Mouse (Mus musculus) adipose tissue, adult 10 weeks (tissue): ENCODE results near the gene Zfp804a. TPM values are rescaled to one million over a fixed set of nuclear protein-coding genes. Genes with fewer than 3 reads are reported as not detected.

ENCODE experiments used
- polyA plus RNA-seq: library from polyadenylated mRNA; stranded (reverse); fragments of 350-450 nt; fragmentation: Illumina TruSeq; extraction: RNeasy Lipid Tissue Mini Kit (QIAGEN cat#74804); gene quantifications from one replicate; pipeline ENCODE4 v1.2.3, GENCODE M21; 2014; ENCODE audit warnings: low read depth, low replicate concordance

Gene Zfp804a
- polyA plus RNA-seq: not detected

GRCm38 (mm10) chr2:82053185-82053891 is at the start of gene Zfp804a:
TSS of gene Zfp804a (plus strand) at chr2:82053222.

